Mouse (Mus musculus): ENCODE measurements around the gene H2-D1. TPM values are rescaled to one million over a fixed set of nuclear protein-coding genes. Genes with fewer than 3 reads are reported as not detected.
"Not testable (repeated sequence)": the region's sequence is repeated elsewhere in the genome, so short reads cannot be mapped to it uniquely, and the experiment has no call there.

Gene H2-D1
- total RNA-seq (2021) = 10 to 100 TPM; 78.4 to 82.3 TPM
- long read RNA-seq, experiment 1, transcript H2-D1-202 (8 exons, 2,102 nt) = major isoform, 243 of 326 reads
- long read RNA-seq, experiment 1, partial matches to known transcripts = 36 of 326 reads
- long read RNA-seq, experiment 1, other reads (novel, unspliced or antisense) = 47 of 326 reads
- long read RNA-seq, experiment 2, transcript H2-D1-202 (8 exons, 2,102 nt) = major isoform, 285 of 400 reads
- long read RNA-seq, experiment 2, partial matches to known transcripts = 56 of 400 reads
- long read RNA-seq, experiment 2, other reads (novel, unspliced or antisense) = 59 of 400 reads

DNA sequence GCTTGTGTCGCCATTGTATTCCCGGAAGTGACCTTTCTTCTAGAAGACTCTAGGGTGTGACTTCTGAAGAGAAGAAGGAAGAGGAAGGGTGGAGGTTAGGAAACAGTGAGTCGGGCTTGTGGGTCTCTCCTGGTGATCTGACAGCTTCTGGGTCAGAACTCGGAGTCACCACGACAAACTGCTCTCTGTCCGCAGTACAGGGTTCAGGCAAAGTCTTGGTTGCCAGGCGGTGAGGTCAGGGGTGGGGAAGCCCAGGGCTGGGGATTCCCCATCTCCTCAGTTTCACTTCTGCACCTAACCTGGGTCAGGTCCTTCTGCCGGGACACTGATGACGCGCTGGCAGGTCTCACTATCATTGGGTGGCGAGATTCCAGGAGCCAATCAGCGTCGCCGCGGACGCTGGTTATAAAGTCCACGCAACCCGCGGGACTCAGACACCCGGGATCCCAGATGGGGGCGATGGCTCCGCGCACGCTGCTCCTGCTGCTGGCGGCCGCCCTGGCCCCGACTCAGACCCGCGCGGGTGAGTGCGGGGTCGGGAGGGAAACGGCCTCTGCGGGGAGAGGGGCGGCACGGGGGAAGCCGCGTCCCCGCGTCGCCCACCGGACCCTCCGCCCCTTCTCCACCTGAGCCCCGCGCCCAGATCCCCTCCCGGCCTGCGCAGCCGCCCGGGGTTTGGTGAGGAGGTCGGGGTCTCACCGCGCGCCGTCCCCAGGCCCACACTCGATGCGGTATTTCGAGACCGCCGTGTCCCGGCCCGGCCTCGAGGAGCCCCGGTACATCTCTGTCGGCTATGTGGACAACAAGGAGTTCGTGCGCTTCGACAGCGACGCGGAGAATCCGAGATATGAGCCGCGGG lies at the start of gene H2-D1:
Gene H2-D1 (plus strand): TSS at position 67 of the 859 bp plus-strand sequence.
- DNase-seq (ENCODE audit: low spot score in 2 of 2) = peak; percentile 96

DNA sequence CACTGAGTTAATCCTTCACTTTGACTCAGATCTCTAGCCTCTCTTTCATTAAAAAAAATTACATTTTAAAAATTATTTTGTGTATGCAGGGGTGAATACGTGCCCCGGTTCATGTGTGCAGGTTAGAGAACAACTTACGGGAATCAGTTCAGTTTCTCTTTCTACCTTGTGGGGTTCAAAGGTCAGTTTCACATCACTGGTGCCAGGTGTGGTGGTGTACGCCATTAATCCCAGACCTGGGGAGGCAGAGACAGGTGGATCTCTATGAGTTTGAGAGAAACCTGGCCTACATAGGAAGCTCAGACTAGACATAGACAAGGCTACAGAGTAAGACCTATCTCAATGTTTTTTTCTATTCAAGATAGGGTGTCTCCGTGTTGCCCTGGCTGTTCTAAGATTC lies 49.5 kb upstream of the H2-D1 start:
- no peak for DNase-seq (ENCODE audit: low spot score in 2 of 2)

DNA sequence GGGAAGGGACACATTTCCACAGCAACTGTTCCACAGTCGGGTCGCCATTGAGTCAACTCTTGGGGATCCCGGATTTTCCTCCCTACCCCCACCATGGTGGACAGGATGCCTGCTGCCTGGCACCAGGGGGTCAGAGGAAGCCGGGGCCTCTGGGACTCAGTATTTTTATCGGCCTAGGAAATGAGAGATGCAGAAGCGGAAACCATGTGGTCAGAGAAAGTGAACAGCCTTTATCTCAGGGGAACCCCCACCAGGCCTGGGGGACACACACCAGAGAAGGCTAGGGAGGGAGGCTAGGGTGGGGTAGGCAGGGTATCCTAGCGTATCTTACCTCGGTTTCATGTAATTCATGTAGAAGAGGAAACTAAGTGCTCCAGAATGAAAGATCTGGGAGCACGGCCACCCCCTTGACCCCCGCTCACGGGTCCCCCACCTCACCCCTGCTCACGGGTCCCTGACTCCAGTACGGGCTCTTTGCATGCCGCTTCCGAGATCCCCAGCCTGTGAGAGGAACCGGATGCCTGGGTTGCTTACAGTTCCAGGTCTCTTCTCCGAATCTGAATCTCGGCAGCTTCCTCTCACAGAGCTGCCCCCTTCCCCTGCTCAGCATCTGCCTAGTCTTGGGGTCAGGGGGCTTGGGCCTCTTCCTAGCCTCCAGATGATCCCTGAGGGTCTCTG lies 43.9 kb upstream of the H2-D1 start:
- no peak for DNase-seq (ENCODE audit: low spot score in 2 of 2)

- DNase-seq (ENCODE audit: low spot score in 2 of 2) = no peak
Measured at GRCm38 (mm10) chr17:35219601-35220041, 42.9 kb upstream of the H2-D1 start.

DNA sequence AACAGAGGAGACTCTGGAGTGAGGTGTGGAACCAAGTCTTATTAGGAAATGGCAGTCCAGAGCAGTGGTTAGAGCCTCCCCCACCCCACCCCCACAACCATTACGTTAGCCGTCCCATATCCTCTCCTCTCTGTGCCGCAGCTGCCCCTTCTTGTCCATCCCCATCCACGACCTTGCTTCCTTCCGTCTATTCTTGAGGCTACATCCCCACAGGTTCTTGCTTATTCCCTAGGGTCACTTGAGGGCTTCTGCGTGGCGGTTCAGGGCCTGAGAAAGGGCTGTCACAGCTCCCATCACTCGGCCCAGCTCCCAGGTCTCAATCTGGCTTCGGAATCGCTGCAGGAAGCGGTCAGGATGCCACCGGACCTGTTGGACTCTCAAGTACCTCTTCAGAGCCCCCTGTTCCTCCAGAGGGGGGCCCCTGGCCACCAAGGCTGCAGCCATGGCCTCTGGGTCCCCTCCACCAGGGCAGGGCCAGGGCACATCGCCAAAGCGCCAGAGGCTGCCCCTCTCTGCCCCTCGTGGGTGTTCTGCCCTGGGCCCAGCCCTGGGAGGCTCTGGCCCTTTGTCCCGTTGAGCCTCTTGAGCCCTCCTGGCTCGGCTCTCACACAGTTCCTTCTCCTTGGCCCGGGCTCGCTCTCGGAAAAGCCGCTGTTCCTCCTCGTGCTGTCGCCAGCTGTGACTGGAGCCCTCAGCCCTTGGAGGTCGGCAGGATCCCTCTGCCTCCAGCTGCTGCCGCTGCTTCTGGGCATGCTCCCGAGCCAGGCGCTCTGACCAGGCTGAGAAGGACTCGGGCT lies 42.2 kb upstream of the H2-D1 start, which contains the start of gene Gm16181:
Gene Gm16181 (plus strand): TSS at position 679 of the 797 bp plus-strand sequence.
- no peak for DNase-seq (ENCODE audit: low spot score in 2 of 2)

DNA sequence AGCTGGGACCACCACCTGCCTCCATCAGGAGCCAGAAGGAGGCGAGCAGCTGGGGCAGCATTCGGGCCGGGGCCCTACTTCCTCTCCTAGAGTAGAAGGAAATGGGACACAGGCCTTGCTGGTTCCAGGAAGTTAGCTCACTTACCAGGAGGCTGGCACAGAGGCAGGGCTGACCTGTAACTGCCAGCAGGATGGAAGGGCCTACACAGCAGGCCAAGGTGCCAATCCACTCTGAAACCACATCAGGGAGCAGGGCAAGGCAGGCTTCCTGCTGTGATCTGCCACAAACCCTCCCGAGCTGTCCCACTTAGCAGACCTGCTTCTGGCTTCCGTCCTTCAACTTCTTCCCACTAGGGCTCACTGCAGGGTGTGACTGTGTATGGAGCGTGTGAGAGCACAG lies 40.2 kb upstream of the H2-D1 start:
- DNase-seq (ENCODE audit: low spot score in 2 of 2) = no peak

DNA sequence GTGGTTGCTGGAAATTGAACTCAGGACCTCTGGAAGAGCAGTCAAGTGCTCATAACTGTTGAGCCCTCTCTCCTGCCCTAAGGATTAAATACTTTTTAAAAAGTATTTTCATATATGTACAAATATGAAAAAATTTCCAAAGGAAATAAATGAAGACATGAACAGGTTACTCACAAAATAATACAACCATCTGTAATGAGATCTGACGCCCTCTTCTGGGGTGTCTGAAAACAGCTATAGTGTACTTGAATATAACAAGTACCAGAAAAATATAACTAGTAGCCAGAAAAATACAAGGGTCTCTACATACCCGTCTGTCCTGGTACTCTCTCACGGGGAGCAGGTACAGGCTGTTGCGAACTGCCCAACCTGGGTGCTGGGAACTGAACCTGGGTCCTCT lies 37.9 kb upstream of the H2-D1 start:
- DNase-seq (ENCODE audit: low spot score in 2 of 2) = no peak

DNA sequence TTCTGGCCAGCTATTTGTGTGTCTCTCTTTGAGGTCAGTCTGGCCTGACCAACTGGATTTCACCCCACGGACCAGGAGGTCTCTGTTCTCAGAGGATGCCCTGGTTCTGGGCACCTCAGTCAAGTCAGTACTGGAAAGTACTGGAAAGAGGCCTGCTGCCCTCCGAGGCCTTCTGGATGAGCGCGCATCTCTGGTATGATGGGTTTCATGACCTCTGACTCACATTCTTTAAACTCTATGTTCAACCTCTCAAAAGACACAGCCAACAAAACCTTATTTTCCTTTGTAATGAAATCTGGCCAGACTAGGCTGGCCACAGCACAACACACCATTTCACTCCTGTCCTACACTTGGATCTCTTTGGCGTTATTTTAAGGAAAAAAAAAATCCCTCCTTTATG lies 37.1 kb upstream of the H2-D1 start:
- DNase-seq (ENCODE audit: low spot score in 2 of 2) = no peak

DNA sequence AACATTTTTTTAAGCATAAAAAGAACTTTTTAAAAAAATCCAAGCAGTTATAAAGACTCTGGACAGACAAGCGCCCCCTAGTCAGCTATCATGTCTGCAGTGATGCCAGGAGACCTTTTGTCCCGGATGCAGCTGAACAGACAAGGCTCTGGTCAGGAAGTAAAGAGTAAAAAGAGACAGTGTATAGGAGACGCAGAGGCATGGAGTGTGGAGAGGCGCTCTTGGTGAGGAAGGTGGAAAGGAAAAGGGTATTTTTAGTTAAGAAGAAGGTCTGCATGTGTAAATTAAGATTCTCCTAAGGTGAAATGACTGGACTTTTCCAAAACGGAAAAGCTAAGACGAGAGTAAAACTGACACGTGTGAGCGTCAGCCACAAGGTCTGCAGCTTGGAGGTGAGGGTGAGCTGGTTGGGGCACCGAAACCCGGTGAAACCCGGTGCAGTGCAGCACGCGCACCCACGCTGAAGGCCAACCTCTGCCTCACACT lies 35.9 kb upstream of the H2-D1 start:
- no peak for DNase-seq (ENCODE audit: low spot score in 2 of 2)

GRCm38 (mm10) chr17:35231022-35231421 lies 31.5 kb upstream of the H2-D1 start:
- no peak for DNase-seq (ENCODE audit: low spot score in 2 of 2)

DNA sequence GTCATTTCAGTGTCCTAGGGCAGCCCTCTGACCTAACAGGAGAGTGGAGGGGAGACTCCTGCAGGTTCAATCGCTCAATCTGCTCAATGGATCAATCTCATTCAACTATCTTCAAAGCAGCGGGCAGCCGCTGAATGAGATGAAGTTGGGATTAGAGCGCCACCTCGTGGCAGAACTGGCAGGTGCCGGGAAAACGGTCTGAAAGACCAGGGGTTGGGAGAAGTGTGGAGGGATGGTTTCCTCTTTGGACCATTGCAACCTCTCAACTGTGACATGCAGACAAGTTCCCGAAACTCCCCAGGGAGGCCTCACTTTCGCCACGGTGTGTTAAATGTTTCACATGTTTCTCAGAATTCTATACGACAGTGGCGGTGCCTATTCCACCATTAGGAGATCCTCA lies 30.5 kb upstream of the H2-D1 start:
- peak; percentile 76 to 77 for DNase-seq (ENCODE audit: low spot score in 2 of 2)

- no peak for DNase-seq (ENCODE audit: low spot score in 2 of 2)
Measured at GRCm38 (mm10) chr17:35232659-35233058, 29.9 kb upstream of the H2-D1 start.

GRCm38 (mm10) chr17:35233114-35233980 lies 29.2 kb upstream of the H2-D1 start, which contains the start of gene Atp6v1g2:
TSS of gene Atp6v1g2 (plus strand) at chr17:35233660.
- no peak for DNase-seq (ENCODE audit: low spot score in 2 of 2)

DNA sequence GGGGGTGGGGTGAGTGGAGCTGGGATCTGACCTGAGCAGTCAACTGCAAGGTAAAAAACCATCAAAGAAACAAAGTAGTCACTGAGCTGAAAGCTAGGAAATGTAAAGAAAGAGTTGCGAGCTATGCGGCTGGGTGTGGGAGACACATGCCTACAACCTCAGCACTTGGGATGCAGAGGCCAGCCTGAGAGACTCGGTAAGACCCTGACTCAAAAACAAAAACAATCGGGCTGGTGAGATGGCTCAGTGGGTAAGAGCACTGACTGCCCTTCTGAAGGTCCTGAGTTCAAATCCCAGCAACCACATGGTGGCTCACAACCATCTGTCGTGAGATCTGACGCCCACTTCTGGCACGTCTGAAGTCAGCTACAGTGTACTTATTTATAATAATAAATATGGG lies 28.4 kb upstream of the H2-D1 start:
- DNase-seq (ENCODE audit: low spot score in 2 of 2) = not testable (repeated sequence)

DNA sequence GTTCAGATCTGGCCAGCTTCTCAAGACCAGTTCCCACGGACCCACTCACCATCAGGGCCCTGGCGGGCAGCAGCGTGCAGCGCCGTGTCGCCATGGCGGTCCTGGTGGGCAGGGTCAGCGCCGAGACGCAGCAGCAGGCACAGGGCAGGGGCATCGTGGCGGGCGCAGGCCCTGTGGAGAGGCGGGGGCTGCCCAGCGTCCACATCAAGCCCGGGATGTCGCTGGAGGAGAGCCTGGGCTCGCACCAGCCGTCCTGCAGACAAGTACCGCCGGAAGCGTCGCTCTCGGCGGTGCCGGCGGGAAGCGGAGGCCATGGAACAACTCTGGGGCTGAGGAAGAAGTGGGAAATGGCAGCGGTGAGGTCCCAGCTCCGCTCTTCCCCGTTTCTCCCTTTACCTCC lies 27.6 kb upstream of the H2-D1 start:
- DNase-seq (ENCODE audit: low spot score in 2 of 2) = no peak

- peak; percentile 60 to 81 for DNase-seq (ENCODE audit: low spot score in 2 of 2)
Measured at GRCm38 (mm10) chr17:35235614-35236389, 26.7 kb upstream of the H2-D1 start, which contains the start of gene Nfkbil1. TSS of gene Nfkbil1 (minus strand) at chr17:35235792.

DNA sequence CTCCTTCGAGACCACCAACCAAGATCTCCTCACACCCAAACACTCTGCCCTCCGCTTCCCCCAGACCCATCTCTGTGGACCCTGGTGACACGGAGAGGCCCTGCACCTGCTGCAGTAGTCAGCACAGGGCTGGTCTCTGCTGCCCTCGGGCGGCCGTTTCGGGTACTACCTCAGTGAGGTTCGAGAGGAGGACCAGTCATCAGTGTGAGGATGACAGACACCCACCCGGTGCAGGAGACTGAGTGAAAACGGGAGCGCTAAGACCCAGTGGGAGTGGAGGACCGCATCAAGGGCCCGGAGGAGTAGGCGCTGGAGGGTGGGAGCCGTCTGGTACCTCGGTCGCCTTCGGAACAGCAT lies 26.2 kb upstream of the H2-D1 start:
- peak; percentile 95 for DNase-seq (ENCODE audit: low spot score in 2 of 2)

GRCm38 (mm10) chr17:35236996-35237395 lies 25.5 kb upstream of the H2-D1 start:
- DNase-seq (ENCODE audit: low spot score in 2 of 2) = no peak

- no peak for DNase-seq (ENCODE audit: low spot score in 2 of 2)
Measured at GRCm38 (mm10) chr17:35237504-35237903, 25.0 kb upstream of the H2-D1 start.
